Mouse (Mus musculus) heart, adult 10 weeks (tissue): ENCODE data around the gene Gng12. TPM values are rescaled to one million over a fixed set of nuclear protein-coding genes. Genes with fewer than 3 reads are reported as not detected.

Experiments used
- polyA plus RNA-seq: library from polyadenylated mRNA; stranded (reverse); fragments of 350-450 nt; fragmentation: Illumina TruSeq; extraction: RNeasy Lipid Tissue Mini Kit (QIAGEN cat#74804); gene quantifications from one replicate; pipeline ENCODE4 v1.2.3, GENCODE M21; 2014; ENCODE audit warnings: low read depth, low replicate concordance

Gene Gng12
- 27.9 TPM for polyA plus RNA-seq

GRCm38 (mm10) chr6:66896119-66896920 is at the start of gene Gng12:
TSS of gene Gng12 (plus strand) at chr6:66896397.

GRCm38 (mm10) chr6:67036837-67037628 is 140.8 kb downstream of the Gng12 start, which contains the start of gene Gadd45a:
TSS of gene Gadd45a (minus strand) at chr6:67037457.

Other genes starting within 250 kb of the Gng12 start
- not detected for gene Vmn1r35, start 210.5 kb upstream of the Gng12 start, polyA plus RNA-seq
- gene Vmn1r36, start 177.2 kb upstream of the Gng12 start, polyA plus RNA-seq: not detected
- not detected for gene Vmn1r37, start 167.0 kb upstream of the Gng12 start, polyA plus RNA-seq
- not detected for gene Vmn1r38, start 113.8 kb upstream of the Gng12 start, polyA plus RNA-seq
- gene Vmn1r39, start 85.8 kb upstream of the Gng12 start, polyA plus RNA-seq: not detected
- gene Gadd45a, start 141.1 kb downstream of the Gng12 start, polyA plus RNA-seq: 20.4 TPM